Mouse (Mus musculus): ENCODE data around the gene Lamb1.

Lamb1 gene

GRCm38 (mm10) chr12:31265005-31265721 is at the start of gene Lamb1:
Gene Lamb1 (plus strand): TSS chr12:31265234.
- no peak for DNase-seq (ENCODE audit: low read depth, low spot score)

GRCm38 (mm10) chr12:31217232-31217631 is 47.8 kb upstream of the Lamb1 start:
- DNase-seq (ENCODE audit: low read depth, low spot score) = no peak

GRCm38 (mm10) chr12:31218774-31219173 is 46.3 kb upstream of the Lamb1 start:
- no peak for DNase-seq (ENCODE audit: low read depth, low spot score)

- DNase-seq (ENCODE audit: low read depth, low spot score) = no peak
Measured at GRCm38 (mm10) chr12:31221522-31221921, 43.5 kb upstream of the Lamb1 start.

- DNase-seq (ENCODE audit: low read depth, low spot score) = no peak
Measured at GRCm38 (mm10) chr12:31222282-31222681, 42.8 kb upstream of the Lamb1 start.

GRCm38 (mm10) chr12:31222741-31223140 is 42.3 kb upstream of the Lamb1 start:
- DNase-seq (ENCODE audit: low read depth, low spot score) = no peak

GRCm38 (mm10) chr12:31225451-31225850 is 39.6 kb upstream of the Lamb1 start:
- DNase-seq (ENCODE audit: low read depth, low spot score) = no peak

- DNase-seq (ENCODE audit: low read depth, low spot score) = no peak
Measured at GRCm38 (mm10) chr12:31227167-31227566, 37.9 kb upstream of the Lamb1 start.

GRCm38 (mm10) chr12:31228878-31229277 is 36.2 kb upstream of the Lamb1 start:
- DNase-seq (ENCODE audit: low read depth, low spot score) = no peak

- no peak for DNase-seq (ENCODE audit: low read depth, low spot score)
Measured at GRCm38 (mm10) chr12:31232635-31233034, 32.4 kb upstream of the Lamb1 start.

GRCm38 (mm10) chr12:31235018-31235417 is 30.0 kb upstream of the Lamb1 start:
- DNase-seq (ENCODE audit: low read depth, low spot score) = no peak

GRCm38 (mm10) chr12:31236861-31237595 is 28.0 kb upstream of the Lamb1 start:
- DNase-seq (ENCODE audit: low read depth, low spot score) = no peak

GRCm38 (mm10) chr12:31239031-31239583 is 25.9 kb upstream of the Lamb1 start:
- DNase-seq (ENCODE audit: low read depth, low spot score) = no peak

GRCm38 (mm10) chr12:31239798-31240197 is 25.2 kb upstream of the Lamb1 start:
- DNase-seq (ENCODE audit: low read depth, low spot score) = no peak

GRCm38 (mm10) chr12:31240470-31240869 is 24.6 kb upstream of the Lamb1 start, which contains the start of gene Gm6993:
Gene Gm6993 (plus strand): TSS chr12:31240770.
- no peak for DNase-seq (ENCODE audit: low read depth, low spot score)

- no peak for DNase-seq (ENCODE audit: low read depth, low spot score)
Measured at GRCm38 (mm10) chr12:31241595-31242342, 23.3 kb upstream of the Lamb1 start.

- DNase-seq (ENCODE audit: low read depth, low spot score) = no peak
Measured at GRCm38 (mm10) chr12:31244001-31244400, 21.0 kb upstream of the Lamb1 start.

- no peak for DNase-seq (ENCODE audit: low read depth, low spot score)
Measured at GRCm38 (mm10) chr12:31244691-31245090, 20.3 kb upstream of the Lamb1 start.

- no peak for DNase-seq (ENCODE audit: low read depth, low spot score)
Measured at GRCm38 (mm10) chr12:31246153-31246552, 18.9 kb upstream of the Lamb1 start.

GRCm38 (mm10) chr12:31246615-31247014 is 18.4 kb upstream of the Lamb1 start:
- DNase-seq (ENCODE audit: low read depth, low spot score) = no peak

GRCm38 (mm10) chr12:31248165-31248564 is 16.9 kb upstream of the Lamb1 start:
- no peak for DNase-seq (ENCODE audit: low read depth, low spot score)

GRCm38 (mm10) chr12:31248681-31249080 is 16.4 kb upstream of the Lamb1 start:
- DNase-seq (ENCODE audit: low read depth, low spot score) = no peak

All from brain, embryonic 18.5 days (tissue).